Mouse (Mus musculus): Measurements from ENCODE around the gene Mlec.
"Not testable (repeated sequence)": the region's sequence is repeated elsewhere in the genome, so short reads cannot be mapped to it uniquely, and the experiment has no call there.

Mlec gene

DNA sequence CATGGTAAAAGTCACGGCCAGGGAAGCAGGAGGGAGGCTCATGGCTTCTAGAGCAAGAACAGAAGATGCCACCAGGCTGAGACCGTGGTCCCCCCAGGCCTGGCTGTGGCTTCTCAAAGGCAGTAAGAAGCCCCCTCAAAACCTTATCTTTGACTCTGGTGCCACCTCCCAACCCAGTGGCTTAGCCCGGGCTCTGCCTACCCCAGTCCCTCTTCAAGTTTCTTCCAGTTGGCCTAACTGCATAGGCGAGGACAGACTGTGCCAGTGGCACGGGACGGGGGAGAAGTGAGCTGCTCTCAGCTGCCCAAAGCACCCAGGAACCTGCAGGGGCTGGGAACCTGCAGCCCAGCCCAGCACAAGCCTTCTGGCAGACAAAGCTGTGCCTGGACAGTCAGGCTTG is 33.3 kb downstream of the Mlec start:
- no peak for DNase-seq

DNA sequence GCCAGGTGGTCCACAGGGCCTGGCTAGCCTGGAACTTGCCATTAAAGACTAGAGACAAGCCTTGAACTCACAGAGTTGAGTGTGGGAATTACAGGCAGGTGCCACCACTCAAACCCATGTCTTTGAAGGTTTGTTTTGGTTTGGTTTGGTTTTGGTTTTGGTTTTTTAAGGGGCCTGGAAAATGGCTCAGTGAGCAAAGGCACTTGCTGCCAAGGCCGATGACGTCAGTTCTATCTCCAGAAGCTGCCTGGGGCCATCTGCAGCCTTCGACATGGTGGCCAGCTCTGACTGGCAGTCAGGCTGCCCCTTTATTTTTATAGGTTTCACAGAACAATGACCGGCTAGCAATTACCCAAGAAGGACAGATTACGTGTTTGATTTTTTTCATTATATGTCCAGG is 37.0 kb downstream of the Mlec start:
- no peak for DNase-seq

DNA sequence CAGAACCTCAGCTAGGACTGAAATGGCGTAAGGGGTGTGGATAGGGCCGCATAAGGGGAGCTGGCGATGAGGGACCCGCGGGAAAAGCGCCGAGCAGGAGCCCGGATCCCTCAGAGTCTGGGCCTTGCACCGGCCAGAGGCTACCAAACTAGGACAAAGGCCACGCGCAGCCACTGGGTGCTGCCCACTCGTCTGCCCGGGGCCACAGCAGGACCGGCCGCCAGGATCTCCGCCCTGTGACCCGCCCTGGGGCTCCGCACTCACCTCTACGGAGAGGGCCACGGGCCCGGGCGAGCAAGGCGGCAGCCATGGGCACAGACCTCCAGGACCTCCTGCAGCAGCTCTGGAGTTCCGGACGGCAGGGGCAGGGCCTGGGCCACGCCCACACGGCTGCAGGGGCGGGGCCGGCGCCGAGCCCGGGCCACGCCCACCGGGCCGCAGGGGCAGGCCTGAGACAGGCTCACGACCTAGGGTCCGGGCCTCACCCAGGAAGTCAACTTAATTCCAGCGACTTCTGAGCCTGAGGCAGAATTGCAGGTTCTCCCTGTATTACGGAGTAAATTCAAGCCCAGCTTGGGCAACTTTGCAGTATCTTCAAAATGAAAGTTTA is 38.9 kb downstream of the Mlec start, which contains the start of gene Acads:
Gene Acads, minus strand, starts transcription at position 386 of the 610 bp plus-strand sequence.
- DNase-seq, result peak; percentile 91

DNA sequence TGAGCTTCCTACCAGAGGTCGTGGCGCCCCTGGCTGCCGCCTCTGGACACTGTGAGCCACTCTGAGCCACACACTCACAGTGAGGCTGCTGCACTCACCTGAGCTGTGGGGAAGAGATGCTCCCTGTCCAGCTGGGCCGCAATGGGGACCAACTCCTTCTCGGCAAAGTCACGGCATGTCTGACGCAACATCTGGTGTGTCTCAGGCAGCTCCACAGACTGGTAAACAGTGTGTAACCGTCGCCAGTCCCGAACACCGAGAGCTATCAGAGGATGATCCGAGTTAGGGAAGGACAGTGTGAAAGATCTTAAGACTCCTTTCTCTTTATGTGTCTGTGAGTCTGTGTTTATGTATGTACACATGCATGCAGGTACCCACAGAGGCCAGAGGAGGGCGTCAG is 40.5 kb downstream of the Mlec start:
- DNase-seq, result no peak

DNA sequence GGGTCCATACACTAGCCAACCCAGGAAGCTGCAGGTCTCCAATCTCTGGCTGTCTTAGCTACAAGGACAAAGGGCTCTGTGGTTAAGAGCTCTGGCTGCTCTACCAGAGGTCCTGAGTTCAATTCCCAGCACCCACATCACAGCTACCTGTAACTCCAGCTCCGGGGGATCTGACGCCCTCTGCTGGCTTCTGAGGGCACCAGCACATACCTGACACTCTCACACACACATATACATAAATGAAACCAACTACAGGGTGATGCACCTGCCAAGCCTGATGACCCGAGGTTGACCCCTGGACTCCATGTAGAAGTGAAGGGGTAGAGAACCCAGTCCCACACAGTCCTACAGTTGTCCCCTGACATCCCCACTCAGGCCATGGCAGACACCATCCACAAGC is 41.6 kb downstream of the Mlec start:
- DNase-seq, result no peak

DNA sequence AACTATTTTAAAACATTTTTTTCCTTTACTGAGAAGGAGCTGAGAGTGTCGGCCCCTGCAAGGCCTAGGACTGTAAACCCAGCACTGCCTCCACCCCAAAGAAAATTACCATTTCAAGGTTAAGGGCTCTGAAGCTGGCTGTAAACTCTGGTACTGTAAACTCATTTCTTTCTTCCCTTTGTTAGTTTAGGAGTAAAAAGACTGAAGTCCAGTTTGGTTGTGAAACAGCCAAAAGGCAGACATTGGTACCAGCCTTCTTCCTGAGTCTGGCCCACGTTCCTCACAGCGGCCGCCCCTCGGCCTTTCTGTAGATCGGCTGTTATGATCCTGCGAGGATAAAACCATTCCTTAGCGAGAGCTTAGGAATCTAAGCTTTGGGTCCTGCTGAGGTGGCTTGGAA is 43.5 kb downstream of the Mlec start:
- DNase-seq, result no peak

DNA sequence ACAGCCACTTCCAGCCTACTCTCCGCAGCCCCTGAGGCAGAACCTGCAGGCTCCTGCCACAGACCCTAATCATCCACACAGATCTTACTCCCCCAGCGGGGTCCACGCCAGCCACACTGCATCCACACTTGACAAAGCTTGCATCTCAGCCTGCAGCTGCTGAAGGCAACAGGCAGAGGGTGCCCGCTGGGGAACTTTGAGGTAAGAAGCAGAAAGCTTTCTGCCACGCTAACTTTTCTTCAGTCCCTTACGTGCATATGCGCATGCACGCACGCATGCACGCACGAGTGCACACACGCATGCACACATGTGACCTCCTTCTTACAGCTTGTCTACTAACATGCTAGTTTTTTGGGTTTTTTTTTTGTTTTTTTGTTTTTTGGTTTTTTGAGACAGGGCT is 44.7 kb downstream of the Mlec start:
- peak; percentile 7 for DNase-seq

DNA sequence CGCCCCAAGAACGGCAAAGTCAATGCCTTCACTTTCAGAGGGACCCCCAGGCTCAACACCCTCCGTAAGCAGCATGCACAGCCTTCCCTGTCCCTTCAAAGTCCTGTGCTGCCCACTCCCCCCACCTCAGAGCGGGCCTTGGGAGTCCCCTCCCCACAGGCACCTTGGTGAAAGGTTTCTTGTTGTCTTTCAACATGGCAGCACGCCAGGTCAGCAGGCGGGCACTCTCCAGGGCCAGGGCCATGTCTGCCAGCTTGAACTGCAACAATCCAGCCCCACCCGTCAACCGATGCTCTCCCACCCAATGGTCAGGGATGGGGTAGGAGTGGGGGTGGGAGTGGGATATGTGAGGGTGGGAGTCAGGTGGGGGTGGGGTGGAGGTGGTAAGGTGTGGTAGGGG is 46.8 kb downstream of the Mlec start:
- DNase-seq, result peak; percentile 2

DNA sequence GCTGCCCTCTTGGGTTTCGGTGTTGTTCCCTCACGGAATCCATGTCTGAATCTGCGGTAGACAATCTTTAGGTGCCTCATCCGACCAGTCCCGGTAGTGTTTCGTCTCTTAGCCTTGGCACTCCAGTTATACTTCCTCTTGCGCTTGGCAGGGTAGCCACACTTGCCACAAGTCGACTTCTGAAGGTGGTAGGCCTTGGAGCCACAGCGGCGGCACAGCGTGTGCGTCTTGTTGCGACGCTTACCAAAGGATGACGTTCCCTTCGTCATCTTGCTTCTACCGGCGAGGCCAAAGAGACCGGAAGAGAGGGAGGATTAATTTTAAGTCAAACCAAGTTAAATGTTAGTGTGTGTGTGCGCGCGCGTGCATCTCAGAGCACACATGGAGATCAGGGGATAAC is 54.7 kb downstream of the Mlec start:
- DNase-seq, result not testable (repeated sequence)

DNA sequence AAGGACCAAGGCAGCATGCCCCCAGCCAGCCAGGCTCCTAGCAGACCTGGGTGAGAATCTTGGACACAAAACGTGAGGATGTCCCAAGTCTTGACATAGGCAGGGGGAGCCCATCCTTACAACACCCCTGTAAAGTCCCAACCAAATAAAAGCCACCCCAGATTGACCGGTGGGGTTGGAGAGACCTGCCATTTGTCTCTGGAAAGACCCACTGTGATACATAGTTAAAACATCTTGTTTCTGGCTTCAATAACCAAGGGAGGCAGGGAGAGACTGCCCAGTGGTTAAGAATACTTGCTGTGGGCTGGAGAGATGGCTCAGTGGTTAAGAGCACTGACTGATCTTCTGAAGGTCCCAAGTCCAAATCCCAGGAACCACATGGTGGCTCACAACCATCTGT is 55.7 kb downstream of the Mlec start:
- DNase-seq, result no peak

DNA sequence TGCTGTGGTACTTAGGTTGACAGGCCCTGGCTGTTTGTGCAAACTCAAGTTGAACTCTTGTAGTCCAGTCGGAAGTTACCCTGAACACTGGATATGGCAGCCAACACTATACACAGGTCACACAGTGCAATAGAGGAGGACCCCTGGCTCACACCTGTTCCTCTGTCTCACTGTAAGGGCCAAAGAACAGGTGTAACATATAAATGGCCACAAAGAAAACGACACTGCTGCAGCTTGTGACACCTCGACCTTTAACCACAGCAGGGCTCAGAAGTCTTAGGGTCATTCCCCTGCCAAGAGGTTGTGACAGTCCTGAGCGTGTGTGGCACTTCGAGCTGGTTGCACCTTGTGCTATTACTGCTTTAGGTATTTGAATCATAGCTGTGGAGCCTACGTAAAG is 57.5 kb downstream of the Mlec start:
- no peak for DNase-seq

DNA sequence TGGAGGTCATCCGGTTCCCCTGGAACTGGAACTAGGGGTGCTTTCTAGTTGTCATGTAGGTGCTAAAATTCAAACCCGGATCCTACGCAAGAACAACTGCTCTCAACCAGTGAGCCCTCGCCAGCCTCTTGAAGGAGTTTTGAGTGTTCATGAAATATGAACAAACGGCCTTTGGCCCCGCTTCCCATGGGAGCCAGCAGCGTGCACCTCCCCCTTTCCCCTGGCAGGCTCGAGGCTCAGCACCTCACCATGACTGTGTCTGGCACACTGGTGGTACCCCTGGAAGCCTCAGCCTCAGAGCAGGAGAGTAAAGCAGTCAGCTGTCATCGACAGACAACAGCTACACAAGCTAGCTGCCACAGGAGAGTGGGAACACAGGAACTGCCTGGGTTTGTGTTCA is 58.0 kb downstream of the Mlec start:
- DNase-seq, result no peak

DNA sequence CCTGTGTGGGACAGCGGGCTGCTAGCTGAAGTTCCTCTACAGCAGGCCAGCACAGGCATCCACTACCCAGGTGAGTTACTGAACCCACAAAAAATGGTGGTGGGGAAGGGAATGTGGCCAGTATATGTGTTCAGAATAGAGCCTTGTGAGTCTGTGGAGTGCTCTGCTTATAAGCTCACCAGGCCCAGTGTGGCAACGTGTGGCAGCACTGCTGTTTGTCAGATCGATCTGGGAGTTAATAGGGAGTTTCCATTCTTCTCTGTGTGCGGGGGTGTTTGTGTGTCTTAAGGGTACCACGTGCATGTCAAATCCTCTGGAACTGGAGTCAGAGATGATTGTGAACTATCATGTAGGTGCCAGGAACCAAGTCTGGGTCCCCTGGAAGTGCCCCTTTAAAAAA is 58.4 kb downstream of the Mlec start:
- no peak for DNase-seq

DNA sequence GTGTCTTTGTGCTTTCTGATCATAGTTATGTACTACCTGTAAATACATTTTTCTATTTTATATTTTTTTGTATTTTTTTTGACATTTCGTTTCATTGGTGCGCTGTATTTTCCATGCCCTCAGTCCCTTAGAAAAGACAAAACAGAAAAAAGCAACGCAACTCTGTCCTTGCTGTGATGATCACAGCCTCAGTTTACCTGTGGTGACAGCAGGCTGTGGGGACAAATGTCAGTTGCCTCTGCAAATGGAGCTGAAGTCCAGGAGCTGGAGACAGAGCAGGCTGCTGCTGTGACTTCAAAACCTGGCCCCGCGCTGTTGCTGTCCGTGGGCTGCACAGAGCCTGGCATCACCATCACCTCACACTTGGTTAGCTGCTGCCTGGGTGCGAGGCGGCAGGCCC is 59.8 kb downstream of the Mlec start, which contains the start of gene Gm10401:
Gene Gm10401, minus strand, starts transcription at position 101 of the 400 bp plus-strand sequence.
- no peak for DNase-seq
